Comparison of ENCODE assay signal across 7 mouse cellular contexts in the genomic region with DNA sequence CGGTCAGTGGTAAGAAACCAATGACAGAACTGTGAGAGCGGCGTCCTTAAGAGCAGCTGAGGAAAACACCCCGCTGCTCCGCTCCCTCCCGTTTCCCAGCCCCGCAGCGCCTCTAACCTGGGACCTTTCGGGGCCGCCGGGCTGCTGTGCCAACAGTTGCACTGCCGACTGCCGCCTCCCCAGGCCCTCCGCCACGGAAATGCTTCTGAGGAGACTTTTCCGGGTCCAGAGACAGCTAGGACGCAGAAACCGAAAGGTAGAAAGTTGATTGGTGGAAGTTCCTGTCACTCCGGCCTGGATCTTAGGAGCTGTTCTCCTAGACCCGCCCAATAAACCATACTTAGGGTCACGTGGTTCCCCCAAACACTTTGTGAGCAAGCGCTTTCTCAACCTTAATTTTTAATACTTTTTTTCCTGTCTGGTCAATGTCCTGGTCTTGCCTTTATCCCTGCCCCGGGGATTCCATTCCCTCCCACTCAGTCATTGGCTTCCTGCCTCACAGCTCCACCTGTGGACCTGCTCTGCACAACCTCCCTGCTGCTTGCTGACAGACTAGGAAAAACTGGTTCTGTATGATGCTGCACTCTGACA. TPM values are rescaled to one million over a fixed set of nuclear protein-coding genes. Genes with fewer than 3 reads are reported as not detected.
DNase-seq lines count a peak whose midpoint lies in the region; ATAC-seq lines count a peak whose summit lies in the region.
"Not testable (repeated sequence)": the region's sequence is repeated elsewhere in the genome, so short reads cannot be mapped to it uniquely, and the experiment has no call there.

Gene Zfp994, minus strand, starts transcription at position 195 of the 591 bp plus-strand sequence.

- H3K36me3 ChIP-seq in embryonic facial prominence, embryonic 12.5 days; limb, embryonic 11.5 days (ENCODE audit: control insufficient read depth, insufficient read depth, low read length); midbrain, embryonic 14.5 days (ENCODE audit: control insufficient read depth, insufficient read depth, low read length): not testable (repeated sequence)

- H3K27ac ChIP-seq in embryonic facial prominence, embryonic 12.5 days; limb, embryonic 11.5 days (replicated peaks; ENCODE audit: low read depth, low read length): not testable (repeated sequence)
- H3K27ac ChIP-seq in midbrain, embryonic 14.5 days (replicated peaks; ENCODE audit: low read depth, low read length), result peak within 1 kb of the TSS; percentile 70

- peak within 1 kb of the TSS; percentile 48 for H3K4me2 ChIP-seq in embryonic facial prominence, embryonic 12.5 days (replicated peaks)
- H3K4me2 ChIP-seq in limb, embryonic 11.5 days (ENCODE audit: low read depth, severe bottlenecking), result peak within 1 kb of the TSS; percentile 43
- H3K4me2 ChIP-seq in midbrain, embryonic 14.5 days (ENCODE audit: low read length), result peak within 1 kb of the TSS; percentile 58

- H3K4me3 ChIP-seq in embryonic facial prominence, embryonic 12.5 days, result peak within 1 kb of the TSS; percentile 62
- H3K4me3 ChIP-seq in limb, embryonic 11.5 days (ENCODE audit: low read depth, low read length), result peak within 1 kb of the TSS; percentile 48
- peak within 1 kb of the TSS; percentile 54 for H3K4me3 ChIP-seq in midbrain, embryonic 14.5 days (replicated peaks; ENCODE audit: low read depth, low read length)

- peak; percentile 85 for DNase-seq in adrenal gland, postnatal 25 days
- DNase-seq in heart, adult 11 months, result peak; percentile 100
- DNase-seq in kidney, adult 18-20 months, result peak; percentile 94
- peak; percentile 88 for DNase-seq in limb, embryonic 11.5 days (ENCODE audit: low spot score)
- peak; percentile 99 for DNase-seq in midbrain, embryonic 14.5 days
- DNase-seq in spleen, adult 18-20 months, result peak; percentile 71 to 86

- under 1% methylated on average over 23 of the region's 23 CpGs for WGBS in embryonic facial prominence, embryonic 12.5 days
- WGBS in limb, embryonic 11.5 days, result under 1% methylated on average over 23 of the region's 23 CpGs
- under 1% methylated on average over 23 of the region's 23 CpGs for WGBS in midbrain, embryonic 14.5 days

- H3K9ac ChIP-seq in embryonic facial prominence, embryonic 12.5 days, result peak within 1 kb of the TSS; percentile 57
- peak within 1 kb of the TSS; percentile 53 for H3K9ac ChIP-seq in limb, embryonic 11.5 days (ENCODE audit: low read length)
- peak within 1 kb of the TSS; percentile 66; the same call in 1 of the 2 replicates for H3K9ac ChIP-seq in midbrain, embryonic 14.5 days (replicated peaks; ENCODE audit: low read length)

- not testable (repeated sequence) for H3K27me3 ChIP-seq in embryonic facial prominence, embryonic 12.5 days; limb, embryonic 11.5 days (ENCODE audit: control insufficient read depth, insufficient read depth, low read length); midbrain, embryonic 14.5 days (ENCODE audit: control insufficient read depth, insufficient read depth, low read length)

- ATAC-seq in embryonic facial prominence, embryonic 12.5 days (ENCODE audit: insufficient number of reproducible peaks, insufficient read depth, low FRiP score, low TSS enrichment), result peak; percentile 98
- ATAC-seq in limb, embryonic 11.5 days (ENCODE audit: insufficient number of reproducible peaks, low FRiP score, low TSS enrichment, low read depth), result peak; percentile 99
- peak; percentile 100 for ATAC-seq in midbrain, embryonic 14.5 days (ENCODE audit: low FRiP score, low TSS enrichment)

- not testable (repeated sequence) for H3K9me3 ChIP-seq in embryonic facial prominence, embryonic 12.5 days; limb, embryonic 11.5 days (ENCODE audit: control insufficient read depth, low read length); midbrain, embryonic 14.5 days (ENCODE audit: control insufficient read depth, low read length)

- not testable (repeated sequence) for H3K4me1 ChIP-seq in embryonic facial prominence, embryonic 12.5 days; limb, embryonic 11.5 days (ENCODE audit: control insufficient read depth, insufficient read depth, low read length); midbrain, embryonic 14.5 days (ENCODE audit: control insufficient read depth, insufficient read depth, low read length)

RNA-seq across cellular contexts. Expression of gene Zfp994, which starts in this region (rescaled TPM):
- 5.0 TPM in 2 replicates for total RNA-seq in adrenal gland, postnatal 25 days (2021)
- 2.4 and 3.0 TPM in 2 replicates for polyA plus RNA-seq in embryonic facial prominence, embryonic 12.5 days (2016; fragmentation: Nextera tagmentation; extraction: Ambion mirVana)
- polyA plus RNA-seq in limb, embryonic 11.5 days (2014; fragmentation: Nextera tagmentation; extraction: Ambion mirVana), result 1.9 and 2.4 TPM in 2 replicates
- 5.0 and 5.4 TPM in 2 replicates for polyA plus RNA-seq in midbrain, embryonic 14.5 days (2014; fragmentation: Nextera tagmentation; extraction: Ambion mirVana)
